21 mouse cellular contexts compared by ENCODE assay signal in the genomic region with DNA sequence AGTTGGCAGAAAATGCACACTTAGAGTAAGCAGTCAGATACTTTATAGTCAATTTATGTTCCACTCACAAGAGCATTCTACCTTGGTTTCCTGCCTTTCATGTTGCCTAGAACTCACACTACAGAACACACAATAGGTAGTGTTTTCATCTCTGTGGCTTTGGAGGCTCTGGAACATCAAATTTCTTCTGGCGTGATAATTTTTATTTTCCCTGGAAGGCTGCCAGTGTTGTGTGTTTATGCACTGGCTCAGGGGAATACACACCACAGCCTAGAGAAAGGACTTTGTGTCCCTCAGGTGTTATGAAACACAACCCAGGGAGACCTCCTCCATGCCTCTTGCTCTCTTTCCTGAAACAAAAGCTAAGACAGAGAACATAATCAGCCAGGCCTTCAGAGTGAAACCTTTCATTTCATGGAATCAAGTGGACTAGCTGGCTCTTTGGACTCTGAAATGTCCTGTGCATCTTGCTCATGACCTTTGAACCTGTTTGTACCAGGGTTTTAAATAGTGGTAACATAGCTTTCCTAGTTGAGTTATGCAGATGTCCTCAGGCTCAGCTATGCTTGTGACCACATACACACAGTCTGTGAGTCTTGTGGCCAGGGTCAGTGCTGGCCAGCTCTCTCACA. TPM values are rescaled to one million over a fixed set of nuclear protein-coding genes. Genes with fewer than 3 reads are reported as not detected.
DNase-seq lines count a peak whose midpoint lies in the region; ATAC-seq and TF ChIP-seq lines count a peak whose summit lies in the region.
"Had no signal": no experiment of that assay in that cellular context is flagged by ENCODE, and none has a peak within 500 bp of the region (broad histone marks: within the 10 kb centered on the region; RNA-seq: fewer than 3 reads in every experiment).

No protein-coding gene starts in this region.

- H3K4me2 ChIP-seq in intestine, embryonic 15.5 days (replicated peaks) = no peak overlapping the region
- no peak overlapping the region for H3K4me2 ChIP-seq in intestine, postnatal 0 days (replicated peaks; ENCODE audit: low read depth)
- H3K4me2 ChIP-seq in lung, embryonic 15.5 days = no peak overlapping the region
- H3K4me2 ChIP-seq in kidney, embryonic 15.5 days = no peak overlapping the region
- H3K4me2 ChIP-seq: embryonic facial prominence, embryonic 13.5 days; liver, embryonic 13.5 days; stomach, embryonic 15.5 days had no signal

- no peak overlapping the region for H3K9ac ChIP-seq in intestine, embryonic 15.5 days
- H3K9ac ChIP-seq in intestine, postnatal 0 days (ENCODE audit: low read depth, low read length) = no peak overlapping the region
- H3K9ac ChIP-seq in lung, embryonic 15.5 days = no peak overlapping the region
- H3K9ac ChIP-seq in kidney, embryonic 15.5 days = no peak overlapping the region
- H3K9ac ChIP-seq: embryonic facial prominence, embryonic 13.5 days; liver, embryonic 13.5 days; stomach, embryonic 15.5 days had no signal

- TF ChIP-seq CTCF in intestine, postnatal 0 days (IDR thresholded peaks at IDR 0.05; ENCODE audit: low read depth) = no peak

- no peak for ATAC-seq in intestine, embryonic 15.5 days
- no peak for ATAC-seq in intestine, postnatal 0 days
- ATAC-seq in lung, embryonic 15.5 days (ENCODE audit: borderline replicate concordance, extremely low read depth, low FRiP score, low TSS enrichment) = 0 out of 2 replicates have a peak, but pooled peaks have one; percentile 39
- 0 out of 2 replicates have a peak, but pooled peaks have one; percentile 43 for ATAC-seq in kidney, embryonic 15.5 days (replicated peaks; ENCODE audit: low FRiP score)
- ATAC-seq: forebrain, embryonic 14.5 days; midbrain, embryonic 16.5 days had no signal

- WGBS in intestine, embryonic 15.5 days = 37% methylated on average over 1 of the region's 1 CpGs
- 24% methylated on average over 1 of the region's 1 CpGs for WGBS in intestine, postnatal 0 days
- WGBS in lung, embryonic 15.5 days = 27% methylated on average over 1 of the region's 1 CpGs
- WGBS in kidney, embryonic 15.5 days = 19% methylated on average over 1 of the region's 1 CpGs

- 0 out of 2 replicates have a peak, but pooled peaks cover 10% of the 10 kb centered on the region for H3K4me1 ChIP-seq in intestine, embryonic 15.5 days (replicated peaks)
- H3K4me1 ChIP-seq in intestine, postnatal 0 days (replicated peaks; ENCODE audit: control insufficient read depth, insufficient read depth, low read length) = peaks cover 2% of the 10 kb centered on the region; the same call in 1 of the 2 replicates
- peaks cover 12% of the 10 kb centered on the region for H3K4me1 ChIP-seq in lung, embryonic 15.5 days
- peaks cover 19% of the 10 kb centered on the region for H3K4me1 ChIP-seq in kidney, embryonic 15.5 days
- H3K4me1 ChIP-seq: embryonic facial prominence, embryonic 13.5 days had no signal

- no peaks in the 10 kb centered on the region for H3K27me3 ChIP-seq in intestine, embryonic 15.5 days (replicated peaks)
- no peaks in the 10 kb centered on the region for H3K27me3 ChIP-seq in intestine, postnatal 0 days (replicated peaks; ENCODE audit: control insufficient read depth, insufficient read depth, low read length)
- H3K27me3 ChIP-seq in lung, embryonic 15.5 days = no peaks in the 10 kb centered on the region
- H3K27me3 ChIP-seq in kidney, embryonic 15.5 days = no peaks in the 10 kb centered on the region
- H3K27me3 ChIP-seq: liver, embryonic 13.5 days; stomach, embryonic 15.5 days had no signal

- no peak for DNase-seq in lung, postnatal 10 days
- DNase-seq in naive thymus-derived CD4-positive, alpha-beta T cell, adult 2 months (ENCODE audit: low read depth) = peak; percentile 47
- no peak for DNase-seq in right cerebral cortex, adult 2 months (ENCODE audit: low spot score in 2 of 2)
- DNase-seq: B cell, adult 2 months; cerebellum, adult 9-11 months; gastrocnemius, postnatal 14 days; heart, postnatal 10 days; liver, embryonic 13.5 days; right cerebral cortex, postnatal 25 days; thymus, adult 2 months had no signal

- no peaks in the 10 kb centered on the region for H3K36me3 ChIP-seq in intestine, embryonic 15.5 days
- no peaks in the 10 kb centered on the region for H3K36me3 ChIP-seq in intestine, postnatal 0 days (ENCODE audit: control insufficient read depth, insufficient read depth)
- no peaks in the 10 kb centered on the region for H3K36me3 ChIP-seq in lung, embryonic 15.5 days
- no peaks in the 10 kb centered on the region for H3K36me3 ChIP-seq in kidney, embryonic 15.5 days
- H3K36me3 ChIP-seq: embryonic facial prominence, embryonic 13.5 days; liver, embryonic 13.5 days; stomach, embryonic 15.5 days had no signal

- H3K4me3 ChIP-seq in intestine, embryonic 15.5 days (replicated peaks) = no peak overlapping the region
- no peak overlapping the region for H3K4me3 ChIP-seq in intestine, postnatal 0 days (ENCODE audit: low read depth, low read length)
- H3K4me3 ChIP-seq in lung, embryonic 15.5 days = no peak overlapping the region
- H3K4me3 ChIP-seq in kidney, embryonic 15.5 days (replicated peaks) = no peak overlapping the region
- H3K4me3 ChIP-seq: embryonic facial prominence, embryonic 13.5 days; layer of hippocampus, adult 2 months; liver, embryonic 13.5 days; megakaryocyte, embryonic 14.5 days; stomach, embryonic 15.5 days had no signal

- no peaks in the 10 kb centered on the region for H3K9me3 ChIP-seq in intestine, embryonic 15.5 days
- no peaks in the 10 kb centered on the region for H3K9me3 ChIP-seq in intestine, postnatal 0 days (ENCODE audit: control insufficient read depth)
- no peaks in the 10 kb centered on the region for H3K9me3 ChIP-seq in lung, embryonic 15.5 days
- no peaks in the 10 kb centered on the region for H3K9me3 ChIP-seq in kidney, embryonic 15.5 days (replicated peaks)
- H3K9me3 ChIP-seq: embryonic facial prominence, embryonic 13.5 days; liver, embryonic 13.5 days; megakaryocyte, embryonic 14.5 days; stomach, embryonic 15.5 days had no signal

- 0 out of 2 replicates have a peak overlapping the region, but pooled peaks have one; percentile 1 for H3K27ac ChIP-seq in intestine, embryonic 15.5 days
- H3K27ac ChIP-seq in intestine, postnatal 0 days (ENCODE audit: low read depth, low read length) = no peak overlapping the region
- no peak overlapping the region for H3K27ac ChIP-seq in lung, embryonic 15.5 days
- peak overlapping the region; percentile 55 for H3K27ac ChIP-seq in kidney, embryonic 15.5 days
- H3K27ac ChIP-seq: embryonic facial prominence, embryonic 13.5 days; layer of hippocampus, adult 2 months; liver, embryonic 13.5 days; stomach, embryonic 15.5 days had no signal

RNA-seq across cellular contexts. Expression of gene Ldhb, which starts 20.3 kb away (rescaled TPM):
- 93.1 and 100 TPM in 2 replicates for polyA plus RNA-seq in intestine, embryonic 15.5 days (2015; fragmentation: Nextera tagmentation; extraction: Ambion mirVana)
- 39.5 and 41.4 TPM in 2 replicates for polyA plus RNA-seq in intestine, postnatal 0 days (2015; fragmentation: Nextera tagmentation; extraction: Ambion mirVana)
- polyA plus RNA-seq in lung, embryonic 15.5 days (2015; fragmentation: Nextera tagmentation; extraction: Ambion mirVana) = 252 and 254 TPM in 2 replicates
- polyA plus RNA-seq in kidney, embryonic 15.5 days (2015; fragmentation: Nextera tagmentation; extraction: Ambion mirVana) = 697 and 713 TPM in 2 replicates

RNA-seq across cellular contexts. Expression of gene Kcnj8, which starts 43.4 kb away (rescaled TPM):
- 37.2 and 40.6 TPM in 2 replicates for polyA plus RNA-seq in intestine, embryonic 15.5 days (2015; fragmentation: Nextera tagmentation; extraction: Ambion mirVana)
- polyA plus RNA-seq in intestine, postnatal 0 days (2015; fragmentation: Nextera tagmentation; extraction: Ambion mirVana) = 28.7 and 29.8 TPM in 2 replicates
- polyA plus RNA-seq in lung, embryonic 15.5 days (2015; fragmentation: Nextera tagmentation; extraction: Ambion mirVana) = 18.3 and 19.7 TPM in 2 replicates
- 24.4 and 26.8 TPM in 2 replicates for polyA plus RNA-seq in kidney, embryonic 15.5 days (2015; fragmentation: Nextera tagmentation; extraction: Ambion mirVana)

RNA-seq across cellular contexts. Expression of gene Gys2, which starts 55.1 kb away (rescaled TPM):
- 0.97 and 1.4 TPM in 2 replicates for polyA plus RNA-seq in intestine, embryonic 15.5 days (2015; fragmentation: Nextera tagmentation; extraction: Ambion mirVana)
- not detected in 2 replicates for polyA plus RNA-seq in intestine, postnatal 0 days (2015; fragmentation: Nextera tagmentation; extraction: Ambion mirVana)
- 0.10 and 0.36 TPM in 2 replicates for polyA plus RNA-seq in lung, embryonic 15.5 days (2015; fragmentation: Nextera tagmentation; extraction: Ambion mirVana)
- 0.23 and 1.3 TPM in 2 replicates for polyA plus RNA-seq in kidney, embryonic 15.5 days (2015; fragmentation: Nextera tagmentation; extraction: Ambion mirVana)
- polyA plus RNA-seq: embryonic facial prominence, embryonic 13.5 days; forebrain, embryonic 14.5 days; hindbrain, embryonic 11.5 days had no signal

Comparison
In these comparisons a context has a peak if more than half of its experiments do, and no peak if none do; other contexts are left out.
1. H3K27ac ChIP-seq: peak in intestine, embryonic 15.5 days (single experiment) and kidney, embryonic 15.5 days (single experiment); none in intestine, postnatal 0 days (single experiment) and lung, embryonic 15.5 days (single experiment).
2. ATAC-seq: peak in lung, embryonic 15.5 days (single experiment) and kidney, embryonic 15.5 days (single experiment); none in intestine, embryonic 15.5 days (single experiment) and intestine, postnatal 0 days (single experiment).